Mouse (Mus musculus): Measurements from ENCODE around the gene Mknk1.

GRCm38 (mm10) chr4:115799981-115800380, 39.0 kb upstream of the Mknk1 start:
- no peak for TF ChIP-seq POLR2A (IDR thresholded peaks at IDR 0.05; ENCODE audit: low read depth, low read length)
- TF ChIP-seq CTCF (IDR thresholded peaks at IDR 0.05; ENCODE audit: borderline replicate concordance, insufficient read depth, low read length) = no peak
